ENCODE assay signal across 12 mouse cellular contexts in genomic region chr11:88607725-88608383, GRCm38 (mm10).
DNase-seq lines count a peak whose midpoint lies in the region; ATAC-seq lines count a peak whose summit lies in the region.
"Had no signal": no experiment of that assay in that cellular context is flagged by ENCODE, and none has a peak within 500 bp of the region (broad histone marks: within the 10 kb centered on the region; RNA-seq: fewer than 3 reads in every experiment).

No protein-coding gene starts in this region.

- WGBS in hindbrain, embryonic 10.5 days: 90% methylated on average over 12 of the region's 12 CpGs
- 75% methylated on average over 12 of the region's 12 CpGs for WGBS in hindbrain, embryonic 12.5 days
- WGBS in hindbrain, embryonic 15.5 days: 62% methylated on average over 12 of the region's 12 CpGs
- WGBS in neural tube, embryonic 14.5 days: 62% methylated on average over 12 of the region's 12 CpGs

- no peak overlapping the region for H3K4me3 ChIP-seq in hindbrain, embryonic 10.5 days
- no peak overlapping the region for H3K4me3 ChIP-seq in hindbrain, embryonic 12.5 days
- no peak overlapping the region for H3K4me3 ChIP-seq in hindbrain, embryonic 15.5 days
- H3K4me3 ChIP-seq in neural tube, embryonic 14.5 days (ENCODE audit: low read depth, low read length): no peak overlapping the region
- H3K4me3 ChIP-seq: erythroblast, embryonic 14.5 days had no signal

- no peak for DNase-seq in hindbrain, embryonic 10.5 days (ENCODE audit: low spot score)
- peak; percentile 29 for DNase-seq in right cerebral cortex, adult 18-20 months
- no peak for DNase-seq in right cerebral cortex, postnatal 14 days
- no peak for DNase-seq in urinary bladder, adult 2 months (ENCODE audit: low spot score)
- DNase-seq in kidney, postnatal 14 days: no peak
- DNase-seq: gastrocnemius, postnatal 36 days; thymus, adult 18-20 months had no signal

- H3K9me3 ChIP-seq in hindbrain, embryonic 10.5 days: no peaks in the 10 kb centered on the region
- no peaks in the 10 kb centered on the region for H3K9me3 ChIP-seq in hindbrain, embryonic 12.5 days (replicated peaks)
- H3K9me3 ChIP-seq in hindbrain, embryonic 15.5 days: no peaks in the 10 kb centered on the region
- H3K9me3 ChIP-seq in neural tube, embryonic 14.5 days (ENCODE audit: control insufficient read depth, low read length): no peaks in the 10 kb centered on the region

- H3K4me1 ChIP-seq in hindbrain, embryonic 10.5 days (replicated peaks): peaks cover 65% of the 10 kb centered on the region
- H3K4me1 ChIP-seq in hindbrain, embryonic 12.5 days: peaks cover 43% of the 10 kb centered on the region
- H3K4me1 ChIP-seq in hindbrain, embryonic 15.5 days (replicated peaks): peaks cover 45% of the 10 kb centered on the region
- H3K4me1 ChIP-seq in neural tube, embryonic 14.5 days (ENCODE audit: control insufficient read depth, insufficient read depth, low read length): peaks cover 24% of the 10 kb centered on the region; the same call in 1 of the 2 replicates

- no peak for ATAC-seq in hindbrain, embryonic 12.5 days (ENCODE audit: low FRiP score)
- peak; percentile 74 for ATAC-seq in hindbrain, embryonic 15.5 days (ENCODE audit: low FRiP score, low read depth)
- ATAC-seq in neural tube, embryonic 14.5 days (ENCODE audit: low read depth): peak; percentile 64; the same call in 1 of the 2 replicates

- no peak overlapping the region for H3K4me2 ChIP-seq in hindbrain, embryonic 12.5 days (replicated peaks)
- no peak overlapping the region for H3K4me2 ChIP-seq in hindbrain, embryonic 15.5 days
- H3K4me2 ChIP-seq in neural tube, embryonic 14.5 days (ENCODE audit: low read depth, low read length): no peak overlapping the region

- H3K36me3 ChIP-seq in hindbrain, embryonic 10.5 days: peaks cover 76% of the 10 kb centered on the region
- H3K36me3 ChIP-seq in hindbrain, embryonic 12.5 days: peaks cover 4% of the 10 kb centered on the region; the same call in 1 of the 2 replicates
- H3K36me3 ChIP-seq in hindbrain, embryonic 15.5 days: no peaks in the 10 kb centered on the region
- H3K36me3 ChIP-seq in neural tube, embryonic 14.5 days (ENCODE audit: control insufficient read depth, insufficient read depth, low read length): no peaks in the 10 kb centered on the region

- H3K9ac ChIP-seq in hindbrain, embryonic 12.5 days: no peak overlapping the region
- no peak overlapping the region for H3K9ac ChIP-seq in hindbrain, embryonic 15.5 days
- no peak overlapping the region for H3K9ac ChIP-seq in neural tube, embryonic 14.5 days (replicated peaks; ENCODE audit: low read depth, low read length)
- H3K9ac ChIP-seq: liver, embryonic 14.5 days had no signal

- H3K27ac ChIP-seq in hindbrain, embryonic 10.5 days: peak overlapping the region; percentile 9; the same call in 1 of the 2 replicates
- no peak overlapping the region for H3K27ac ChIP-seq in hindbrain, embryonic 12.5 days
- no peak overlapping the region; the same call in 1 of the 2 replicates for H3K27ac ChIP-seq in hindbrain, embryonic 15.5 days (replicated peaks)
- no peak overlapping the region for H3K27ac ChIP-seq in neural tube, embryonic 14.5 days (ENCODE audit: low read depth, low read length)
- H3K27ac ChIP-seq: liver, embryonic 14.5 days had no signal

- no peaks in the 10 kb centered on the region for H3K27me3 ChIP-seq in hindbrain, embryonic 10.5 days (ENCODE audit: insufficient read depth, poor library complexity, severe bottlenecking)
- no peaks in the 10 kb centered on the region for H3K27me3 ChIP-seq in hindbrain, embryonic 12.5 days
- H3K27me3 ChIP-seq in hindbrain, embryonic 15.5 days: no peaks in the 10 kb centered on the region
- H3K27me3 ChIP-seq in neural tube, embryonic 14.5 days (ENCODE audit: control insufficient read depth, insufficient read depth, low read length): no peaks in the 10 kb centered on the region
